Mouse (Mus musculus) telencephalon, adult 2 months (tissue): ENCODE results near the gene Cdhr5.

Source experiments
- DNase-seq: peaks from one replicate; pipeline ENCODE4 v3.0.0-alpha.2; 2011; ENCODE audit warnings: low read depth, low spot score

Cdhr5 gene

GRCm38 (mm10) chr7:141276546-141276945 is at the start of gene Cdhr5:
TSS of gene Cdhr5 (minus strand) at chr7:141276786.
- DNase-seq = no peak

GRCm38 (mm10) chr7:141324686-141325085 is 48.1 kb upstream of the Cdhr5 start:
- DNase-seq = no peak

DNA sequence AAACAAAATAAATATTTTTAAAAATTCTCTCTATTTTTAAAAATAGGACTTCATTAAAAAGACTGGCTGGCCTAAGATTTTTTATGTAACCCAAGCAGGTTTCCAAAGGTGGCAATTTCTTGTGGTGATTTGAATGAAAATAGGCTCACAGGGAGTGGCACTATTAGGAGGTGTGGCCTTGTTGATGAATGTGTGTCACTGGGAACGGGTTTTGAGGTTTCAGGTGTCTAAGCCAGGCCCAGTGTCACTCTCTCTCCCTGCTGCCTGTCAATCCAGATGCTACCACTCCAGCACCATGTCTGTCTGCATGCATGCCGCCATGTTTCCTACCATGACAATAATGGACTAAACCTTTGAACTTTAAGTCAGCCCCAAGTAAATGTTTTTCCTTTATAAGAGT is 42.9 kb upstream of the Cdhr5 start:
- no peak for DNase-seq

- DNase-seq = no peak
These were observed 41.1 kb upstream of the Cdhr5 start for GRCm38 (mm10) chr7:141317619-141318132.

- DNase-seq = no peak
These were observed 39.4 kb upstream of the Cdhr5 start for GRCm38 (mm10) chr7:141315974-141316373.

DNA sequence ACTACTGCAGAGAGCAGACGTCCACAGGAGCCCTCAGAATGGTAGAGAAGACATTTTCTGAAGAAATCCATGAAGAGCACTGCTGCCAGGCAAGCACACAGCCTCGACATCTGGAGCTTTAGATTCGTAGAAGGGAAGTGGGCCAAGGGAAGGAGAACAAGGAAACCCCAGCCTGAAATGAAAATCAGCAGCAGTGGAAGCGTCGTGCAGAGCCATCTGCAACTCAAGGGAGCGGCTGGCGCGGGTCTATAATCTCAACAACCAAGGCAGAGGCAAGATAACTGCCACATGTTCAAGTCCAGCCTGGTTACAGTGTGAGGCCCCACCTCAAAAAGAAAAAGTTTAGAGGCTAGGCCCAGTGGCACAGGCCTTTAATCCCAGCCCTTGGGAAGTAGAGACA is 38.5 kb upstream of the Cdhr5 start:
- DNase-seq = no peak

DNA sequence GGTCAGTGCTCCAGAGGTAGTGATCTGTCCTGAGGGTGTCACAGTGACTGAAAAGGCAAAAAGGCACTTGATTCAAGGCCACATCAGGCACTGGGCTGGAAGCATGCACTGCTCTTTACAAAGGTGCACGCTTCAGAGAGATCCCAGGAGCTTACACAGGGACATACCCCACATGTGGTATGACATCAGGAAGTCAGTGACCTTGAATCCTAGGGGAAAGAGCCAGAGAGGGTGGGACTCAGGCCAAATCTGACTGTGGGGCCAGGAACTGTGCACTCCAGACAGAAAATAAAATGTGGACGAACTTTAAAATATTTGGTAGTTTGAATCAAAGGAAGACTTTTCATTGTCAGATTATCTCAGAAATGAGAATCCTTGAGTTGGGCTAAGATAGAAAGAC is 37.8 kb upstream of the Cdhr5 start:
- no peak for DNase-seq

DNA sequence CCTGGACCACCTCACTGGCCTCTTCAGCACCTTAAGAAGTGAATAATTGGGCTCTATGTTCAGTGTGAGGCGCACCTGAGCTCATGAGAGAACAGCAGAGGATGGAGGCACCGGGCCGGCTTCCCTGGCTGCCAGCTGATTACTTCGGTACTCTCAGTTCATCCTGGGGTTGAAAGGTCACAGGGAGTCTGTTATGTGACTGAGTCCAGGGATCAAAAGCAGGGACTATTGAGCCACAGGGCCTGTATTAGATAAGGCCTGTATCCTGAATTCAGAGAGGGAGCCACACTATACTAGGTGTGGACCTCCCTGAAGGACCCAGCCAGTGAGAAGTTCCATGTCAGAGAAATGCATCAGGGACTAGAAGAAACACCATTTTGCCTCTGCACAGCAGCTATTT is 28.0 kb upstream of the Cdhr5 start:
- no peak for DNase-seq

- no peak for DNase-seq
These were observed 26.2 kb upstream of the Cdhr5 start for GRCm38 (mm10) chr7:141302702-141303268.

DNA sequence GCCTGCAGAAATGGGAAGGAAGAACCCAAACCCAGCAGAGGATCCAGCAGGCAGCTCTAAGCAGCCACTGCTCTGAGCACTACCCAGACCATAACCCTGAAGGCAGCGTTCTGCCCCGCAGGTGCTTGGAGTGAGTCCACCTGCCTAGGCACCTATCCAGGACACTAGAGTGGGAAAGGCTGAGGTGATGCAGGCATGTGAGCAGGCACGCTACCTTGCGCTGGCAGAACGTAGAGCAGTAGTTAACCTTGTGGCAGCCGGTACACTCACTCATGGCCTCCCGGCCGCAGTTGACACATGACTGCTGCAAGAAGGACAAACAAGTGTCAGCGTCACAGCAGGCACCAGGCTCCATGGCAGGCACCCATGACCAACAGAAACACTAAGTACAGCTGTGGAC is 24.8 kb upstream of the Cdhr5 start:
- DNase-seq = no peak

GRCm38 (mm10) chr7:141299175-141299574 is 22.6 kb upstream of the Cdhr5 start:
- DNase-seq = no peak

DNA sequence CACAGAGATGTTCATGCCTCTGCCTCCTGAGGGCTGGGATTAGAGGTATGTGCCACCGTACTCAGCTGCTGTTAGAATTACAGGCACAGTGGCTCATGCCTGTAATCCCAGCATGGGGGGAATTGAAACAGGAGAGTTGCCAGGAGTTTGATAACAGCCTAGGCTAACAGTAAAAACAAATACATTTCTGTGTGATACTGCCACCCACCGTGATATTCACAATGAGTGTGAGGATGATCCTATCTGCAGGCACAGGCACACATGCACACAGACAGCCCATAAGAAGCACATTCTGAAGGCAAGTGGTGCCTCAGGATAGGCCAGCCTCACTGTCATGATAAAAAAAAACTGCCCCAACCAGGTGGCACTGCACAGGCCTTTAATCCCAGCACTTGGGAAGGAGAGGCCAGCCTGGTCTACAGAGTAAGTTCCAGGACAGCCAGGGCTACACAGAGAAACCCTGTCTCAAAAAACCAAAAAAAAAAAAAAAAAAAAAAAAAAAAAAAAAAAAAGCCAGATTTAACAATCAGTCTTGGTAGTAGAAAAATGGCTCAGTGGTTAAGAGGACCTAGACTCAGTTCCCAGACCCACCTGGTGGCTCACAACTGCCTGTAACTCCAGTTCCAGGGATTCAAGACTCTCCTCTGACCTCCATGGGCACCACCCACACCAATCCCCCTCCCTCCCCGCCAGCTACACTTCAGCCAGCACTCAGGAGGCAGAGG is 21.5 kb upstream of the Cdhr5 start:
- DNase-seq = no peak

GRCm38 (mm10) chr7:141294479-141294878 is 17.9 kb upstream of the Cdhr5 start:
- DNase-seq = no peak

DNA sequence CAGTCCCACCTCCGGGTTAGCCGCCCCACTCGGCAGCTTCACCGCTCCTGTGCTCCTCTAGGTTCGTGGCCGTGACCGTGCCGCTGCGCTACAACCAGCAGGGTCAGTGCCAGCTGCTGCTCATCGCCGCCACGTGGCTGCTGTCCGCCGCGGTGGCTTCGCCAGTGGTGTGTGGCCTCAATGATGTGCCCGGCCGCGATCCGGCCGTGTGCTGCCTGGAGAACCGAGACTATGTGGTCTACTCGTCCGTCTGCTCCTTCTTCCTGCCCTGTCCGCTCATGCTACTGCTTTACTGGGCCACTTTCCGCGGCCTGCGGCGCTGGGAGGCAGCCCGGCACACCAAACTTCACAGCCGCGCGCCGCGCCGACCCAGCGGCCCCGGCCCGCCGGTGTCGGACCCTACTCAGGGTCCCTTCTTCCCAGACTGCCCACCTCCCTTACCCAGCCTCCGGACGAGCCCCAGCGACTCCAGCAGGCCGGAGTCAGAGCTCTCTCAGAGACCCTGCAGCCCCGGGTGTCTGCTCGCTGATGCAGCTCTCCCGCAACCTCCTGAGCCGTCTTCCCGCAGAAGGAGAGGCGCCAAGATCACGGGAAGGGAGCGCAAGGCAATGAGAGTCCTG is 17.4 kb upstream of the Cdhr5 start:
- no peak for DNase-seq

DNA sequence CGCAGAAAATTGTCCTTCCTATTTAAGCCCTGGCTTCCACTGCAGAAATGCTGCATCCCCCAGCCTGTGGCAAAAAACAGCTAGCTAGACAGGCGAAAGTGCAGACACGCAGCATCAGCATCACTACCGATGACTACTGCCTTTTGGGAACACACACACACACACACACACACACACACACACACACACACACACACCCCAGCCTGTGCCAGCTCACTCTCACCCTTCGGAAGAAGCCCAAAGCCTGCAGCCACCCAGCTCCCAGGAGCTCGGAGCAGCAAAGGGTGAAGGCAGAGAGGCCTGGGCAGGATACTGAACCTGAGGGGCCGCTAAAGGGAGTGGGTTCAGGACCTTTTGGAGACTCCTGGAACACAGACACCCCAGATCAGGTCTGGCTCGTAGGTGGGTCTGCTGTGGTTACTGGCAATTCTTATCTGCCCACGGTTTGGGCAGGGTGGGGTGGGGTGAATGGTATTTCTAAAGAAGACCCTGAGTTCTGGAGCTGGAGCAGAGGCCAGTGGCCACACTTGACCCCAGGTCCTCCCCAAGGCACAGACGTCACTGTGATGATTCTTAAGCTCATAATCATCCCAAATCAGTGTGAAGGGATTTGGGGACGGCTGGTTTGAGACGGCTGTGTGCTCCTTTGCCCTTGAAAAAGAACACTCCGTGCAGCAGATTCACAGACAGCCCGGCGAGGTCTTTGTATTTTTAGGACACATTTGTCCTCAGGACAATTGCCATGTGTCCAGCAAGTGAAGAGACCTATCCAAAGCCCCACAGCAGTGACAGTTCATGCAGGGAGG is 16.2 kb upstream of the Cdhr5 start:
- DNase-seq = no peak

DNA sequence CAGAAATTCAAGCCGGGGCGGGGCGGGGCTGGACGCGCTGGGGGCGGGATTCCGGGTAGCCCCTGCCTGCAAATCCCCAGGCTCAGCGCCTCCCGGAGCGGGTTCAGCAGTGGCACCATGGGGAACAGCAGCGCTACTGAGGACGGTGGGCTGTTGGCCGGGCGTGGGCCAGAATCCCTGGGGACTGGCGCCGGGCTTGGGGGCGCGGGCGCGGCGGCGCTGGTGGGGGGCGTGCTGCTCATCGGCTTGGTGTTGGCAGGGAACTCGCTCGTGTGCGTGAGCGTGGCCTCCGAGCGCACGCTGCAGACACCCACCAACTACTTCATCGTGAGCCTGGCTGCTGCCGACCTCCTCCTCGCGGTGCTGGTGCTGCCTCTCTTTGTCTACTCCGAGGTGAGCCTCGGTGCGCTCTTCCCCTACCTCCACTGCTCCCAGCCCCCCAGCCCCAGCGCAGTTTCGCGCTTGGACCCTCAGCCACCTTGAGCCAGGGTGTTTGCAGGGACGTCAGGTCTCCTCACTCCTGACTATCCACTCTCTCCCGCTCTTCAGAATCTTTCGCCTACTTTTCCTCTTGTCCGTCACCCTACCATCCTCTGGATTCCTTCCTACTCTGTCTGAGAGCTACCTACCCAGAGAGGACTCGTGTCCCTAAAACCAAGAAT is 15.5 kb upstream of the Cdhr5 start, which contains the start of gene Drd4:
Gene Drd4 (plus strand): TSS at position 86 of the 662 bp plus-strand sequence.
- DNase-seq = no peak

- no peak for DNase-seq
These were observed 11.5 kb upstream of the Cdhr5 start for GRCm38 (mm10) chr7:141288042-141288441.

- no peak for DNase-seq
These were observed 6.2 kb upstream of the Cdhr5 start for GRCm38 (mm10) chr7:141282756-141283155.

- no peak for DNase-seq
These were observed 4.9 kb upstream of the Cdhr5 start for GRCm38 (mm10) chr7:141281442-141281841.

DNA sequence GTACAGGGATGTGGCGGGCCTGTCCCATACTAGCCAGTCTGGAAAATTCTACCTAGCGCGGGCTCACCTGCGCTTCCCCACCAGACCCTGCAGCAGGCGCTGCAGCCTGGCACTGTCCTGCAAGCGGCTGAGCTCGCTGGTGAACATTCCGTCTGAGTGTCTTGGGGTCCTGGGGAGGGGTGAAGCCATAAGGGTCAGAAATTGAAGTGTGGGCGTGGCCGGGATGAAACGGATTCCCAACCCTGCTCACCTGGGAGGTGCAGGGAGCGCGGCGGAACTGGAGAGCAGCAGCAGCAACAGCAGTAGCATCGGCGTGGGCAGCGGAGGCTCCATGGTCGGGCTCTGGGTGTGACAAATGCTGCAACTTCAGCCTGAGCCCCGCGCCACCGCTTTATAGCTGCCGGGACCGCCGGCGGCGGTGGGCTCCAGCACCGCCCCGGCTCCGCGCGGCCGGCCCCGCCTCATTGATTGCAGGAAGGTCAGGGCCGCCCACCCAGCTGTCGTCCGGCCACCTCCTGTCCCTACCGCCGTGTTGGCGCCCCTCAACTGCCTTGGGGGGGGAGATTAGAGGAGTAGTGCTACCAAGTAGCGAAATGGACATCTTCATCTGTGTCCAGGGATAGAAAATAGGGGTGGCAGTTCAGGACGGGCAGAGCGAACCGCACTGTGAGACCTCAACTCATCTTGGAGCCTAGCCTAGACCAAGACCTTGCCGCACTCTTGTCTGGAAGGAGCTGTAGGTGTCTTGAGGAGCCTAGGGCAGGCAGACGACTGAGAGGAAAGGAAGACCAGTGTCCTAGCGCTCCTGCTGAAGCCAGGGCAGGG is 2.4 kb upstream of the Cdhr5 start, which contains the start of gene Sct:
Gene Sct (minus strand): TSS at position 368 of the 825 bp plus-strand sequence.
- DNase-seq = no peak
